Mouse (Mus musculus) neural tube, embryonic 14.5 days (tissue): ENCODE measurements around the gene Amhr2. TPM values are rescaled to one million over a fixed set of nuclear protein-coding genes. Genes with fewer than 3 reads are reported as not detected.

Experiments used
- ATAC-seq: fragments of 200-750 bp; cut with Nextera tagmentation; 2 replicates; pipeline ENCODE4 v1.8.0; 2017; ENCODE audit warnings: low read depth, mild to moderate bottlenecking, moderate TSS enrichment, moderate library complexity
- H3K27ac ChIP-seq: fragments of 300-500 bp; sonication (generic); 2 replicates; pipeline ENCODE4 v1.5.1; 2014; ENCODE audit warnings: low read depth, mild to moderate bottlenecking, control low read depth, low read length, moderate library complexity, mixed read lengths
- H3K27me3 ChIP-seq: fragments of 300-500 bp; sonication (generic); 2 replicates; pipeline ENCODE4 v1.6.1; 2014; ENCODE audit warnings: low read length; ENCODE audit not compliant: control insufficient read depth, insufficient read depth
- H3K36me3 ChIP-seq: fragments of 300-500 bp; sonication (generic); 2 replicates; pipeline ENCODE4 v1.6.1; 2014; ENCODE audit warnings: low read length, mixed read lengths; ENCODE audit not compliant: control insufficient read depth, insufficient read depth
- H3K4me1 ChIP-seq: fragments of 300-500 bp; sonication (generic); 2 replicates; pipeline ENCODE4 v1.6.1; 2014; ENCODE audit warnings: low read length; ENCODE audit not compliant: control insufficient read depth, insufficient read depth
- H3K4me2 ChIP-seq: fragments of 300-500 bp; sonication (generic); 2 replicates; pipeline ENCODE4 v1.6.1; 2014; ENCODE audit warnings: mild to moderate bottlenecking, low read depth, low read length, control low read depth
- H3K4me3 ChIP-seq: fragments of 300-500 bp; sonication (generic); 2 replicates; pipeline ENCODE4 v1.5.1; 2014; ENCODE audit warnings: low read depth, low read length, control low read depth, mixed read lengths
- H3K9ac ChIP-seq: fragments of 300-500 bp; sonication (generic); replicated peaks from 2 replicates; pipeline ENCODE4 v1.6.1; 2014; ENCODE audit warnings: low read depth, mild to moderate bottlenecking, control low read depth, low read length, mixed read lengths
- H3K9me3 ChIP-seq: fragments of 300-500 bp; sonication (generic); 2 replicates; pipeline ENCODE4 v1.6.1; 2016; ENCODE audit warnings: low read length; ENCODE audit not compliant: control insufficient read depth
- WGBS: fragments of 180-500 bp; shearing (Covaris S2); extraction: QIAGEN DNeasy Blood & Tissue Kit; methylation state at CpG from one replicate; pipeline ENCODE4 v1.1.7; 2014; 5-methylcytosine and 5-hydroxymethylcytosine counted together
- polyA plus RNA-seq: library from polyadenylated mRNA; unstranded; fragments of >200 nt; fragmentation: Nextera tagmentation; extraction: Ambion mirVana; gene quantifications from 2 replicates; pipeline ENCODE4 v1.2.1, GENCODE M21; 2014

Gene Amhr2
- polyA plus RNA-seq, 1 experiment from 2014 or later, result 0.82 TPM

GRCm38 (mm10) chr15:102449366-102449765, 4.2 kb downstream of the Amhr2 start:
- Histone ChIP-seq H3K9me3 (no peaks in the 10 kb centered on the region), H3K9ac (no peak overlapping the region), H3K27me3 (no peaks in the 10 kb centered on the region), H3K4me2 (no peak overlapping the region), H3K36me3 (no peaks in the 10 kb centered on the region), H3K4me1 (no peaks in the 10 kb centered on the region), H3K4me3 (no peak overlapping the region), H3K27ac (no peak overlapping the region)
- ATAC-seq, result no peak
- WGBS, result 72% methylated on average over 8 of the region's 8 CpGs

- 38% methylated on average over 7 of the region's 7 CpGs for WGBS
- Histone ChIP-seq H3K4me2 (no peak overlapping the region), H3K36me3 (no peaks in the 10 kb centered on the region), H3K9me3 (no peaks in the 10 kb centered on the region), H3K27ac (no peak overlapping the region), H3K27me3 (no peaks in the 10 kb centered on the region), H3K4me1 (no peaks in the 10 kb centered on the region), H3K4me3 (no peak overlapping the region), H3K9ac (no peak overlapping the region)
- no peak for ATAC-seq
Measured at GRCm38 (mm10) chr15:102450928-102451327, 5.8 kb downstream of the Amhr2 start.

- H3K27me3 ChIP-seq, result no peaks in the 10 kb centered on the region
- H3K27ac ChIP-seq, result no peak overlapping the region
- H3K4me3 ChIP-seq, result no peak overlapping the region
- H3K4me2 ChIP-seq, result no peak overlapping the region
- H3K36me3 ChIP-seq, result no peaks in the 10 kb centered on the region
- H3K4me1 ChIP-seq, result no peaks in the 10 kb centered on the region
- no peak overlapping the region for H3K9ac ChIP-seq
- 83% methylated on average over 26 of the region's 26 CpGs for WGBS
- H3K9me3 ChIP-seq, result no peaks in the 10 kb centered on the region
- ATAC-seq, result no peak
Measured at GRCm38 (mm10) chr15:102451666-102452430, 6.7 kb downstream of the Amhr2 start.

DNA sequence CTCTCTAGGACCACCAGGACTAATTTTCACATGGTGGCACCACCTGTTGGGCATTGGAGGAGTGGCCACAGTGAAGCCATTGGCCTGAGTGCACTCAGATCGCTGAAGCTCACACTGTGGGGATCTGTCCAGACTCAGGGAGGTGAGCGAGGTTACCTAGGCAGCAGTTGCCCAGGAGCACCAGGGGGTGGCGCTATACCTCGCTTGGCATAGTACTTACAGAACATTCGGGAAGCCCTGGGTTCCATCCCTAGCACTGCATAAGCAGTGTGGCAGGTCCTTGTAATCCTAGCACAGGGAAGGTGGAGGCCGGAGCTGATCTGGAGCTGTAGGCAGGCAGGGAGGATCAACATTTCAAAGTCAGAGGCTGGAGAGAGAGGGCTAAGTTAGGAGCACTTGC, 10.8 kb downstream of the Amhr2 start:
- 38% methylated on average over 6 of the region's 6 CpGs for WGBS
- Histone ChIP-seq H3K4me3 (no peak overlapping the region), H3K27ac (no peak overlapping the region), H3K9me3 (no peaks in the 10 kb centered on the region), H3K4me2 (no peak overlapping the region), H3K9ac (no peak overlapping the region), H3K4me1 (0 out of 2 replicates have a peak, but pooled peaks cover 8% of the 10 kb centered on the region), H3K36me3 (no peaks in the 10 kb centered on the region), H3K27me3 (no peaks in the 10 kb centered on the region)
- ATAC-seq, result no peak

GRCm38 (mm10) chr15:102458050-102458736, 13.0 kb downstream of the Amhr2 start:
- no peak overlapping the region for H3K27ac ChIP-seq
- no peak for ATAC-seq

GRCm38 (mm10) chr15:102458904-102459317, 13.7 kb downstream of the Amhr2 start, which contains the start of gene Prr13:
Prr13 (plus strand) TSS chr15:102459028.
- under 1% methylated on average over 19 of the region's 19 CpGs for WGBS
- Histone ChIP-seq H3K9ac (peak within 1 kb of the TSS; percentile 42; the same call in 1 of the 2 replicates), H3K27me3 (no peaks in the 10 kb centered on the region), H3K4me3 (peak within 1 kb of the TSS; percentile 41), H3K27ac (no peak within 1 kb of the TSS), H3K4me1 (0 out of 2 replicates have a peak, but pooled peaks cover 8% of the 10 kb centered on the region), H3K9me3 (no peaks in the 10 kb centered on the region), H3K4me2 (peak within 1 kb of the TSS; percentile 66), H3K36me3 (peaks cover 3% of the 10 kb centered on the region; the same call in 1 of the 2 replicates)
- ATAC-seq, result peak; percentile 85

More at GRCm38 (mm10) chr15:102458050-102458736, 13.0 kb downstream of the Amhr2 start:
- Histone ChIP-seq H3K27me3 (no peaks in the 10 kb centered on the region), H3K9ac (no peak overlapping the region), H3K36me3 (peaks cover 3% of the 10 kb centered on the region; the same call in 1 of the 2 replicates), H3K9me3 (no peaks in the 10 kb centered on the region), H3K4me1 (0 out of 2 replicates have a peak, but pooled peaks cover 8% of the 10 kb centered on the region), H3K4me2 (peak overlapping the region; percentile 66), H3K4me3 (peak overlapping the region; percentile 41)
- WGBS, result 84% methylated on average over 5 of the region's 5 CpGs

DNA sequence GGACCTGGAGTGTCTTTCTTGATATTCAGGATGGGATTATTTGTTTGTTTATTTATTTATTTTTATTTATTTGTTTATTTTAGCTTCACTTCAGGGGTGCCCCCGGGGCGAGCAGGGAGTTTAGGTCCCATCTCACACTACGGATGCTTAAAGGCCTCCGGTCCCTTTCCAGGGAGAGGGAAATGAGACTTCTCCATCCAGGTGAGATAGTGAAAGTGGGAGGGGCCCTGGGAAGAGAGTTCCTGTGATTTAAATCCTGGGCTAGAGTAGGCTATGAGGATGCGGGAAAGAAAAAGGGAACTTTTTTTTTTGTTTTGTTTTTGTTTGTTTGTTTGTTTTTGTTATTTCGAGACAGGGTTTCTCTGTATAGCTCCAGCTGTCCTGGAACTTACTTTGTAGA, 14.2 kb downstream of the Amhr2 start:
- H3K4me1 ChIP-seq, result 0 out of 2 replicates have a peak, but pooled peaks cover 8% of the 10 kb centered on the region
- H3K9me3 ChIP-seq, result no peaks in the 10 kb centered on the region
- H3K36me3 ChIP-seq, result peaks cover 3% of the 10 kb centered on the region; the same call in 1 of the 2 replicates
- no peak for ATAC-seq
- no peaks in the 10 kb centered on the region for H3K27me3 ChIP-seq
- H3K27ac ChIP-seq, result no peak overlapping the region
- H3K4me2 ChIP-seq, result peak overlapping the region; percentile 66
- peak overlapping the region; percentile 41 for H3K4me3 ChIP-seq
- H3K9ac ChIP-seq, result peak overlapping the region; percentile 42; the same call in 1 of the 2 replicates
- WGBS, result 37% methylated on average over 6 of the region's 6 CpGs

- Histone ChIP-seq H3K9me3 (no peaks in the 10 kb centered on the region), H3K4me3 (no peak overlapping the region), H3K4me2 (peak overlapping the region; percentile 66), H3K9ac (no peak overlapping the region; the same call in 1 of the 2 replicates), H3K36me3 (peaks cover 3% of the 10 kb centered on the region; the same call in 1 of the 2 replicates), H3K27me3 (no peaks in the 10 kb centered on the region), H3K27ac (no peak overlapping the region), H3K4me1 (0 out of 2 replicates have a peak, but pooled peaks cover 8% of the 10 kb centered on the region)
- 72% methylated on average over 5 of the region's 5 CpGs for WGBS
- ATAC-seq, result no peak
Measured at GRCm38 (mm10) chr15:102459847-102460246, 14.7 kb downstream of the Amhr2 start.
